Mouse (Mus musculus): Measurements from ENCODE around the gene Klk1b9.
"Not testable (repeated sequence)": the region's sequence is repeated elsewhere in the genome, so short reads cannot be mapped to it uniquely, and the experiment has no call there.

Gene Klk1b9

GRCm38 (mm10) chr7:43975761-43976160 is at the start of gene Klk1b9:
TSS of gene Klk1b9 (plus strand) at chr7:43976061.
- not testable (repeated sequence) for DNase-seq (ENCODE audit: low spot score)

- DNase-seq (ENCODE audit: low spot score), result no peak
Measured at GRCm38 (mm10) chr7:43928521-43928920, 47.3 kb upstream of the Klk1b9 start.

- DNase-seq (ENCODE audit: low spot score), result no peak
Measured at GRCm38 (mm10) chr7:43932337-43932736, 43.5 kb upstream of the Klk1b9 start.

GRCm38 (mm10) chr7:43933440-43933839 is 42.4 kb upstream of the Klk1b9 start, which contains the start of gene Klk15:
TSS of gene Klk15 (plus strand) at chr7:43933740.
- DNase-seq (ENCODE audit: low spot score), result no peak

GRCm38 (mm10) chr7:43934747-43935146 is 41.1 kb upstream of the Klk1b9 start:
- DNase-seq (ENCODE audit: low spot score), result no peak

- DNase-seq (ENCODE audit: low spot score), result no peak
Measured at GRCm38 (mm10) chr7:43936551-43936950, 39.3 kb upstream of the Klk1b9 start.

GRCm38 (mm10) chr7:43942293-43942692 is 33.6 kb upstream of the Klk1b9 start:
- not testable (repeated sequence) for DNase-seq (ENCODE audit: low spot score)

- no peak for DNase-seq (ENCODE audit: low spot score)
Measured at GRCm38 (mm10) chr7:43944727-43945264, 31.1 kb upstream of the Klk1b9 start.

GRCm38 (mm10) chr7:43950364-43950763 is 25.5 kb upstream of the Klk1b9 start, which contains the start of gene Klk1b8:
TSS of gene Klk1b8 (plus strand) at chr7:43950664.
- no peak for DNase-seq (ENCODE audit: low spot score)

GRCm38 (mm10) chr7:43952703-43953102 is 23.2 kb upstream of the Klk1b9 start:
- DNase-seq (ENCODE audit: low spot score), result no peak

- DNase-seq (ENCODE audit: low spot score), result no peak
Measured at GRCm38 (mm10) chr7:43966451-43966850, 9.4 kb upstream of the Klk1b9 start, which contains the start of gene Klk1b1. TSS of gene Klk1b1 (plus strand) at chr7:43966751.

- DNase-seq (ENCODE audit: low spot score), result no peak
Measured at GRCm38 (mm10) chr7:43967058-43967457, 8.8 kb upstream of the Klk1b9 start.

- DNase-seq (ENCODE audit: low spot score), result no peak
Measured at GRCm38 (mm10) chr7:43967612-43968011, 8.2 kb upstream of the Klk1b9 start.

- DNase-seq (ENCODE audit: low spot score), result no peak
Measured at GRCm38 (mm10) chr7:43985657-43986056, 9.8 kb downstream of the Klk1b9 start.

GRCm38 (mm10) chr7:43994821-43995220 is 19.0 kb downstream of the Klk1b9 start:
- DNase-seq (ENCODE audit: low spot score), result not testable (repeated sequence)

GRCm38 (mm10) chr7:43995577-43995976 is 19.7 kb downstream of the Klk1b9 start, which contains the start of gene Klk1b11:
TSS of gene Klk1b11 (plus strand) at chr7:43995877.
- DNase-seq (ENCODE audit: low spot score), result not testable (repeated sequence)

- DNase-seq (ENCODE audit: low spot score), result no peak
Measured at GRCm38 (mm10) chr7:44004847-44005246, 29.0 kb downstream of the Klk1b9 start.

- not testable (repeated sequence) for DNase-seq (ENCODE audit: low spot score)
Measured at GRCm38 (mm10) chr7:44011868-44012267, 36.0 kb downstream of the Klk1b9 start, which contains the start of gene Klk1b26. TSS of gene Klk1b26 (plus strand) at chr7:44012168.

GRCm38 (mm10) chr7:44014666-44015065 is 38.8 kb downstream of the Klk1b9 start:
- not testable (repeated sequence) for DNase-seq (ENCODE audit: low spot score)

- DNase-seq (ENCODE audit: low spot score), result no peak
Measured at GRCm38 (mm10) chr7:44015071-44015470, 39.2 kb downstream of the Klk1b9 start.
